Mouse (Mus musculus) lung, postnatal 14 days (tissue): Measurements from ENCODE around the gene Slc22a23.
A peak's percentile ranks its signal among the peaks of the same experiment; 100 is the strongest.
"Not testable (repeated sequence)": the region's sequence is repeated elsewhere in the genome, so short reads cannot be mapped to it uniquely, and the experiment has no call there.

Experiments used
- DNase-seq: peaks from one replicate; pipeline ENCODE4 v3.0.0; 2021

Gene Slc22a23

GRCm38 (mm10) chr13:34345128-34346085, at the start of gene Slc22a23:
Gene Slc22a23 (minus strand): TSS chr13:34345182.
- peak; percentile 81 for DNase-seq

GRCm38 (mm10) chr13:34394305-34394704, 49.3 kb upstream of the Slc22a23 start:
- not testable (repeated sequence) for DNase-seq

- no peak for DNase-seq
Observed at GRCm38 (mm10) chr13:34392376-34392775, 47.4 kb upstream of the Slc22a23 start.

GRCm38 (mm10) chr13:34388219-34388618, 43.2 kb upstream of the Slc22a23 start:
- DNase-seq, result no peak

- no peak for DNase-seq
Observed at GRCm38 (mm10) chr13:34383416-34383815, 38.4 kb upstream of the Slc22a23 start.

GRCm38 (mm10) chr13:34378926-34379325, 33.9 kb upstream of the Slc22a23 start:
- no peak for DNase-seq

GRCm38 (mm10) chr13:34375145-34375544, 30.2 kb upstream of the Slc22a23 start:
- DNase-seq, result no peak

- DNase-seq, result no peak
Observed at GRCm38 (mm10) chr13:34372870-34373478, 28.0 kb upstream of the Slc22a23 start.

- no peak for DNase-seq
Observed at GRCm38 (mm10) chr13:34371951-34372869, 27.2 kb upstream of the Slc22a23 start.

- DNase-seq, result no peak
Observed at GRCm38 (mm10) chr13:34370281-34370825, 25.4 kb upstream of the Slc22a23 start.

GRCm38 (mm10) chr13:34365226-34365625, 20.2 kb upstream of the Slc22a23 start:
- DNase-seq, result no peak

GRCm38 (mm10) chr13:34355656-34356055, 10.7 kb upstream of the Slc22a23 start:
- no peak for DNase-seq

GRCm38 (mm10) chr13:34354830-34355624, 10.0 kb upstream of the Slc22a23 start:
- DNase-seq, result no peak

- no peak for DNase-seq
Observed at GRCm38 (mm10) chr13:34353241-34353640, 8.3 kb upstream of the Slc22a23 start.

- no peak for DNase-seq
Observed at GRCm38 (mm10) chr13:34351437-34351836, 6.5 kb upstream of the Slc22a23 start.

- no peak for DNase-seq
Observed at GRCm38 (mm10) chr13:34347960-34348889, 3.2 kb upstream of the Slc22a23 start.

- DNase-seq, result no peak
Observed at GRCm38 (mm10) chr13:34346748-34347147, 1.8 kb upstream of the Slc22a23 start.

- DNase-seq, result no peak
Observed at GRCm38 (mm10) chr13:34346238-34346637, 1.3 kb upstream of the Slc22a23 start.

- peak; percentile 34 for DNase-seq
Observed at GRCm38 (mm10) chr13:34344376-34345127, 430 bp downstream of the Slc22a23 start.
